Mouse (Mus musculus) myocyte (in vitro differentiated cells): ENCODE results near the gene Clcn3.

Experiments
- CEBPB ChIP-seq: IDR thresholded peaks from 2 replicates; pipeline ENCODE4 v1.6.1; 2011; ENCODE audit warnings: mild to moderate bottlenecking, moderate library complexity; ENCODE audit not compliant: poor library complexity, insufficient read depth, severe bottlenecking
- E2F4 ChIP-seq: IDR thresholded peaks from one replicate; pipeline ENCODE4 v1.6.1; 2011; ENCODE audit warnings: mild to moderate bottlenecking, control low read depth, moderate library complexity; ENCODE audit not compliant: insufficient read depth
- MAX ChIP-seq: IDR thresholded peaks from one replicate; pipeline ENCODE4 v1.6.1; 2011; ENCODE audit warnings: low read depth, mild to moderate bottlenecking, control low read depth
- MYOD1 ChIP-seq, 3 experiments: IDR thresholded peaks; one replicate each; pipeline ENCODE4 v1.6.1; 2011; ENCODE audit warnings: control low read depth in 2 of 3, low read depth in 2 of 3, mild to moderate bottlenecking in 2 of 3, moderate library complexity in 1 of 3; ENCODE audit not compliant: insufficient read length in 2 of 3, control insufficient read depth in 1 of 3
- MYOG ChIP-seq, 3 experiments: IDR thresholded peaks; one replicate each; pipeline ENCODE4 v1.6.1; 2011; ENCODE audit warnings: control low read depth in 2 of 3, low read depth in 2 of 3, mild to moderate bottlenecking in 2 of 3; ENCODE audit not compliant: insufficient read length in 2 of 3, control insufficient read depth in 1 of 3, insufficient read depth in 1 of 3
- POLR2A ChIP-seq: IDR thresholded peaks from one replicate; pipeline ENCODE4 v1.6.1; 2011; ENCODE audit warnings: low read depth, mild to moderate bottlenecking, control low read depth, moderate library complexity; ENCODE audit not compliant: insufficient read length
- POLR2AphosphoS2 ChIP-seq: IDR thresholded peaks from one replicate; pipeline ENCODE4 v1.6.1; 2011; ENCODE audit warnings: low read depth, control low read depth; ENCODE audit not compliant: insufficient read length
- REST ChIP-seq: IDR thresholded peaks from one replicate; pipeline ENCODE4 v1.6.1; 2011; ENCODE audit warnings: mild to moderate bottlenecking, control low read depth, moderate library complexity; ENCODE audit not compliant: insufficient read depth, insufficient read length
- SRF ChIP-seq: IDR thresholded peaks from one replicate; pipeline ENCODE4 v1.6.1; 2011; ENCODE audit warnings: low read depth; ENCODE audit not compliant: control insufficient read depth, insufficient read length
- TCF12 ChIP-seq: IDR thresholded peaks from one replicate; pipeline ENCODE4 v1.6.1; 2011; ENCODE audit warnings: mild to moderate bottlenecking, control low read depth; ENCODE audit not compliant: poor library complexity, insufficient read depth, severe bottlenecking
- TCF3 ChIP-seq: IDR thresholded peaks from one replicate; pipeline ENCODE4 v1.6.1; 2011; ENCODE audit warnings: low read depth, control low read depth; ENCODE audit not compliant: insufficient read length
- USF1 ChIP-seq: IDR thresholded peaks from one replicate; pipeline ENCODE4 v1.6.1; 2011; ENCODE audit warnings: low read depth, mild to moderate bottlenecking, control low read depth, moderate library complexity

DNA sequence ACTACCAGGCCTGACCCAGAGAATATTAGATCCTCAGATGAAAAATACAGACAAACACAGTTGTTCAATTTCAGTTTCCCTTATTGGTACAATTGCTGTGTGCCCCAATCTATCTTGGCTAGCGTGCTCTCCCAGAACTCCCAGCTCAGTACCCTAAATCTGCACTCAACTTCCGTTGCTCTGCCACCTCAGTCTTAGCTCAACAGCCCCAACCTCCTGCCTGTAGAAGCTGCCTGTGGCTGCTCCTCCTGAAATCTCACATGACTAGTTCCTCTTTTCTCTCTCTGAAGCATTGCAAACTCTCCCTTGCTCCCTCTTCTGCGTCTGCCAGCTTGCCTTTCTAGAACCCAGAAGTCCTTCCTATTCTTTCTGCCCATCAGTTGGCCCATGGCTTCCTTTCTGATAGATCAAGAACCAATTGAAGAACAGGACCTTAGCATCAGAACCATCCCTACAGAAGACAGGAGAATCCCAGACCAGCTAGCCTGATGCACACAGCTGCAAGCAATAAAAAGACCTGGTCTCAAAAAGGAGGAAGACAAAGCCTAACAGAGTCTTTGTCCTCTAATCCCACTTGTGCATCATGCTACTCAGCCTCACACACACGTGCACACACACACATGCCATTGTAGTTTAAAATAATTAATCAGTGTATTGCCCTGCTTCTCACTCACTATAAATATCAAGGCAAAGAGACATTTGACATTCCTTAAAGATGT lies 99.5 kb downstream of the Clcn3 start:
- TF ChIP-seq POLR2A (no peak), MAX (no peak), E2F4 (no peak), POLR2AphosphoS2 (no peak), MYOD1 (IDR thresholded peaks at IDR 0.05; ENCODE audit: control insufficient read depth in 1 of 3, insufficient read length in 2 of 3, low read depth in 2 of 3) (no peak), MYOG (IDR thresholded peaks at IDR 0.05; ENCODE audit: control insufficient read depth in 1 of 3, insufficient read depth in 1 of 3, insufficient read length in 2 of 3, low read depth in 2 of 3) (no peak), SRF (no peak), USF1 (no peak), TCF12 (no peak), CEBPB (no peak), REST (no peak), TCF3 (no peak)
